ENCODE assay signal across 22 mouse cellular contexts in genomic region chr3:103832426-103832825, GRCm38 (mm10). TPM values are rescaled to one million over a fixed set of nuclear protein-coding genes. Genes with fewer than 3 reads are reported as not detected.
DNase-seq lines count a peak whose midpoint lies in the region; ATAC-seq and TF ChIP-seq lines count a peak whose summit lies in the region.
"Had no signal": no experiment of that assay in that cellular context is flagged by ENCODE, and none has a peak within 500 bp of the region (broad histone marks: within the 10 kb centered on the region; RNA-seq: fewer than 3 reads in every experiment).

Gene Bcl2l15, plus strand, starts transcription at chr3:103832601.

- no peaks in the 10 kb centered on the region for H3K36me3 ChIP-seq in CH12.LX (replicated peaks in 1 of 2; ENCODE audit: control insufficient read depth in 1 of 2, insufficient read depth in 1 of 2, low read length in 1 of 2)
- H3K36me3 ChIP-seq in MEL (ENCODE audit: control insufficient read depth in 1 of 2, insufficient read depth in 2 of 2, low read length in 2 of 2) = peaks cover 0 to 15% of the 10 kb centered on the region in 2 experiments; a peak in 2 of 4 replicates
- H3K36me3 ChIP-seq in intestine, embryonic 15.5 days = no peaks in the 10 kb centered on the region
- no peaks in the 10 kb centered on the region for H3K36me3 ChIP-seq in liver, embryonic 16.5 days (ENCODE audit: control insufficient read depth, insufficient read depth)
- no peaks in the 10 kb centered on the region for H3K36me3 ChIP-seq in forebrain, embryonic 15.5 days
- H3K36me3 ChIP-seq: embryonic facial prominence, embryonic 13.5 days; forebrain, embryonic 10.5 days; limb, embryonic 13.5 days had no signal

- H3K4me3 ChIP-seq in CH12.LX (replicated peaks in 1 of 3; ENCODE audit: low read depth in 2 of 3, low read length in 2 of 3, poor library complexity in 1 of 3) (no peak within 1 kb of the TSS), MEL (ENCODE audit: control insufficient read depth in 1 of 2, insufficient read depth in 1 of 2, low read depth in 2 of 2, low read length in 2 of 2) (no peak within 1 kb of the TSS)
- H3K4me3 ChIP-seq in intestine, embryonic 15.5 days (replicated peaks) = no peak within 1 kb of the TSS
- H3K4me3 ChIP-seq in liver, embryonic 16.5 days (ENCODE audit: low read depth, low read length) = peak within 1 kb of the TSS; percentile 10; the same call in 1 of the 2 replicates
- no peak within 1 kb of the TSS for H3K4me3 ChIP-seq in forebrain, embryonic 15.5 days
- H3K4me3 ChIP-seq: embryonic facial prominence, embryonic 13.5 days; forebrain, embryonic 10.5 days; limb, embryonic 13.5 days; megakaryocyte, embryonic 14.5 days had no signal

- TF ChIP-seq RAD21 in CH12.LX (IDR thresholded peaks at IDR 0.05; ENCODE audit: low read depth, low read length) (no peak), MEL (IDR thresholded peaks at IDR 0.05; ENCODE audit: low read depth, low read length) (no peak)

- TF ChIP-seq EP300 in CH12.LX (IDR thresholded peaks at IDR 0.05; ENCODE audit: low read length) (no peak), MEL (IDR thresholded peaks at IDR 0.05; ENCODE audit: low read depth in 1 of 2, low read length in 2 of 2) (peak; percentile 76 to 80)

- dilution Hi-C loops in CH12.LX (cut with MboI; ENCODE audit: extremely low pct_ligation_motif_present, extremely low pct_unique_long_range_greater_than_20kb, low sequenced_read_pairs) = no loop called here

- no peak within 1 kb of the TSS for H3K4me2 ChIP-seq in CH12.LX (ENCODE audit: insufficient read depth, low read depth, poor library complexity, severe bottlenecking)
- no peak within 1 kb of the TSS for H3K4me2 ChIP-seq in intestine, embryonic 15.5 days (replicated peaks)
- peak within 1 kb of the TSS; percentile 28 for H3K4me2 ChIP-seq in liver, embryonic 16.5 days (ENCODE audit: low read depth, low read length)
- no peak within 1 kb of the TSS for H3K4me2 ChIP-seq in forebrain, embryonic 15.5 days (replicated peaks)
- H3K4me2 ChIP-seq: embryonic facial prominence, embryonic 13.5 days; hindbrain, embryonic 14.5 days; limb, embryonic 13.5 days had no signal

- no peak within 1 kb of the TSS for H3K27ac ChIP-seq in CH12.LX (ENCODE audit: insufficient read depth, low read depth)
- peak within 1 kb of the TSS; percentile 42 for H3K27ac ChIP-seq in MEL (ENCODE audit: control insufficient read depth, low read depth, low read length)
- no peak within 1 kb of the TSS for H3K27ac ChIP-seq in intestine, embryonic 15.5 days
- peak within 1 kb of the TSS; percentile 39; the same call in 1 of the 2 replicates for H3K27ac ChIP-seq in liver, embryonic 16.5 days (ENCODE audit: low read length)
- H3K27ac ChIP-seq in forebrain, embryonic 15.5 days (replicated peaks) = no peak within 1 kb of the TSS
- H3K27ac ChIP-seq: embryonic facial prominence, embryonic 13.5 days; forebrain, embryonic 10.5 days; hindbrain, embryonic 14.5 days; limb, embryonic 13.5 days; stomach, postnatal 0 days had no signal

- in situ Hi-C loops in CH12.LX (cut with MboI; ENCODE audit: low pct_ligation_motif_present, low pct_unique_long_range_greater_than_20kb, low sequenced_read_pairs) = loop anchor here (25.0 kb wide), 1 partner anchor 255 kb away; no protein-coding TSS in a partner anchor

- H3K9me3 ChIP-seq in CH12.LX (replicated peaks; ENCODE audit: low read length) (no peaks in the 10 kb centered on the region), MEL (replicated peaks; ENCODE audit: insufficient read depth, low read length) (no peaks in the 10 kb centered on the region)
- no peaks in the 10 kb centered on the region for H3K9me3 ChIP-seq in intestine, embryonic 15.5 days
- H3K9me3 ChIP-seq in liver, embryonic 16.5 days (replicated peaks; ENCODE audit: control insufficient read depth, low read length) = no peaks in the 10 kb centered on the region
- H3K9me3 ChIP-seq in forebrain, embryonic 15.5 days = no peaks in the 10 kb centered on the region
- H3K9me3 ChIP-seq: embryonic facial prominence, embryonic 13.5 days; forebrain, embryonic 10.5 days; limb, embryonic 13.5 days; megakaryocyte, embryonic 14.5 days had no signal

- ATAC-seq in intestine, embryonic 15.5 days = peak; percentile 44; the same call in 1 of the 2 replicates
- peak; percentile 73 for ATAC-seq in liver, embryonic 16.5 days (ENCODE audit: low read depth)
- ATAC-seq in forebrain, embryonic 15.5 days (replicated peaks) = no peak
- ATAC-seq: CD4-positive, CD25-positive, alpha-beta regulatory T cell, adult 4 months had no signal

- DNase-seq in CH12.LX (ENCODE audit: extremely low read depth) (no peak), MEL (ENCODE audit: low read depth, low spot score) (peak; percentile 28)
- DNase-seq in thymus, postnatal 10 days (ENCODE audit: low spot score in 2 of 2) = no peak
- no peak for DNase-seq in ovary, postnatal 14 days (ENCODE audit: low spot score)
- DNase-seq: adrenal gland, postnatal 10 days; cerebellum, adult 18-20 months; gastrocnemius, postnatal 36 days; kidney, adult 2 months; kidney, postnatal 14 days; thymus, postnatal 14 days had no signal

- TF ChIP-seq POLR2A in CH12.LX (IDR thresholded peaks at IDR 0.05; ENCODE audit: low read depth, low read length) (no peak), MEL (IDR thresholded peaks at IDR 0.05; ENCODE audit: control insufficient read depth in 1 of 2, insufficient read depth in 1 of 2, low read depth in 1 of 2, low read length in 2 of 2, poor library complexity in 1 of 2) (no peak)

- H3K4me1 ChIP-seq in CH12.LX (ENCODE audit: control insufficient read depth in 1 of 2, insufficient read depth in 2 of 2) = peaks cover 11 to 33% of the 10 kb centered on the region in 2 experiments
- peaks cover 6 to 10% of the 10 kb centered on the region in 2 experiments for H3K4me1 ChIP-seq in MEL (ENCODE audit: control insufficient read depth in 1 of 2, insufficient read depth in 2 of 2, low read length in 2 of 2)
- no peaks in the 10 kb centered on the region for H3K4me1 ChIP-seq in intestine, embryonic 15.5 days (replicated peaks)
- peaks cover 12% of the 10 kb centered on the region for H3K4me1 ChIP-seq in liver, embryonic 16.5 days (ENCODE audit: control insufficient read depth, low read depth, low read length)
- no peaks in the 10 kb centered on the region for H3K4me1 ChIP-seq in forebrain, embryonic 15.5 days
- H3K4me1 ChIP-seq: forebrain, embryonic 10.5 days; limb, embryonic 13.5 days had no signal

- H3K79me2 ChIP-seq in CH12.LX (replicated peaks; ENCODE audit: control insufficient read depth, extremely low read depth, insufficient read depth, poor library complexity, severe bottlenecking) (peaks cover 12% of the 10 kb centered on the region), MEL (ENCODE audit: control insufficient read depth, insufficient read depth, low read length, poor library complexity) (no peaks in the 10 kb centered on the region)

- H3K27me3 ChIP-seq in CH12.LX (replicated peaks) = no peaks in the 10 kb centered on the region
- no peaks in the 10 kb centered on the region for H3K27me3 ChIP-seq in MEL (ENCODE audit: control insufficient read depth in 1 of 2, insufficient read depth in 2 of 2, low read length in 2 of 2)
- H3K27me3 ChIP-seq in intestine, embryonic 15.5 days (replicated peaks) = no peaks in the 10 kb centered on the region
- no peaks in the 10 kb centered on the region for H3K27me3 ChIP-seq in liver, embryonic 16.5 days (ENCODE audit: control insufficient read depth, insufficient read depth, low read depth, low read length)
- H3K27me3 ChIP-seq in forebrain, embryonic 15.5 days = no peaks in the 10 kb centered on the region
- H3K27me3 ChIP-seq: embryonic facial prominence, embryonic 13.5 days; limb, embryonic 13.5 days; megakaryocyte, embryonic 14.5 days had no signal

- TF ChIP-seq CTCF in CH12.LX (conservative IDR thresholded peaks at IDR 0.05 in 1 of 2, IDR thresholded peaks at IDR 0.05 in 1 of 2; ENCODE audit: low read depth in 2 of 2, low read length in 2 of 2) (no peak), MEL (IDR thresholded peaks at IDR 0.05 in 2 of 3, conservative IDR thresholded peaks at IDR 0.05 in 1 of 3; ENCODE audit: control insufficient read depth in 1 of 3, insufficient read depth in 1 of 3, low read depth in 2 of 3, low read length in 3 of 3, poor library complexity in 1 of 3, severe bottlenecking in 1 of 3) (no peak)

- no peak within 1 kb of the TSS for H3K9ac ChIP-seq in CH12.LX (ENCODE audit: insufficient read depth, low read depth)
- no peak within 1 kb of the TSS for H3K9ac ChIP-seq in MEL (ENCODE audit: control insufficient read depth, low read depth, low read length, poor library complexity, severe bottlenecking)
- no peak within 1 kb of the TSS for H3K9ac ChIP-seq in intestine, embryonic 15.5 days
- no peak within 1 kb of the TSS for H3K9ac ChIP-seq in liver, embryonic 16.5 days (ENCODE audit: low read depth, low read length)
- no peak within 1 kb of the TSS for H3K9ac ChIP-seq in forebrain, embryonic 15.5 days (replicated peaks)
- H3K9ac ChIP-seq: embryonic facial prominence, embryonic 13.5 days; hindbrain, embryonic 14.5 days; limb, embryonic 13.5 days had no signal

TF ChIP-seq in CH12.LX, 34 proteins besides CTCF, POLR2A, EP300 and RAD21 (continues in another document):
- no peak for TF ChIP-seq ETS1 (conservative IDR thresholded peaks at IDR 0.05; ENCODE audit: low read depth, low read length)
- no peak for TF ChIP-seq GABPA (IDR thresholded peaks at IDR 0.05; ENCODE audit: insufficient replicate concordance, low read depth, low read length)
- no peak for TF ChIP-seq CHD2 (IDR thresholded peaks at IDR 0.05; ENCODE audit: low read length)
- no peak for TF ChIP-seq ELF1 (IDR thresholded peaks at IDR 0.05; ENCODE audit: low read depth, low read length)
- TF ChIP-seq IRF4 (IDR thresholded peaks at IDR 0.05; ENCODE audit: low read depth, low read length) = no peak
- no peak for TF ChIP-seq SIN3A (IDR thresholded peaks at IDR 0.05; ENCODE audit: low read length)

TF ChIP-seq in MEL, 35 proteins besides CTCF, POLR2A, EP300 and RAD21 (continues in another document):
- TF ChIP-seq POLR2AphosphoS2 (IDR thresholded peaks at IDR 0.05; ENCODE audit: low read length) (no peak), USF2 (IDR thresholded peaks at IDR 0.05; ENCODE audit: borderline replicate concordance in 1 of 2, insufficient read depth in 1 of 2, low read depth in 1 of 2, low read length in 2 of 2) (no peak), ELF1 (IDR thresholded peaks at IDR 0.05; ENCODE audit: low read depth, low read length) (no peak), TCF12 (IDR thresholded peaks at IDR 0.05; ENCODE audit: low read depth, low read length) (peak; percentile 65; the same call in 1 of the 2 replicates), USF1 (IDR thresholded peaks at IDR 0.05; ENCODE audit: low read depth, low read length) (no peak)

RNA-seq across cellular contexts. Expression of gene Bcl2l15, which starts in this region (rescaled TPM):
- 12.2 and 19.3 TPM in 2 replicates for total RNA-seq in CH12.LX (2012; rRNA removed)
- 22.4 and 23.0 TPM in 2 replicates for total RNA-seq in CH12.LX (2014; rRNA removed)
- 24.8 and 24.9 TPM in 2 replicates for polyA plus RNA-seq in CH12.LX (2012; ENCODE audit: insufficient read length, low read depth)
- total RNA-seq in MEL (2012; rRNA removed) = not detected in 2 replicates
- polyA plus RNA-seq in MEL (2012; ENCODE audit: insufficient read depth in 1 of 2, insufficient read length in 2 of 2, low read depth in 1 of 2, low replicate concordance in 2 of 2, missing spikeins in 1 of 2) = under 1 TPM in 1 of 2 experiments, not detected in 1; 0.11 TPM
- 4.4 and 9.1 TPM in 2 replicates for polyA plus RNA-seq in intestine, embryonic 15.5 days (2015; fragmentation: Nextera tagmentation; extraction: Ambion mirVana)
- polyA plus RNA-seq in liver, embryonic 16.5 days (2015; fragmentation: Nextera tagmentation; extraction: Ambion mirVana) = 1.5 and 1.7 TPM in 2 replicates
- polyA plus RNA-seq in forebrain, embryonic 15.5 days (2015; fragmentation: Nextera tagmentation; extraction: Ambion mirVana) = 0.11 TPM in 1 of 2 replicates, not detected in the other
- polyA plus RNA-seq: lung, embryonic 16.5 days; neural tube, embryonic 11.5 days had no signal

Comparison
In these comparisons a context has a peak if more than half of its experiments do, and no peak if none do; other contexts are left out.
1. RNA of gene Bcl2l15 (total RNA-seq): 12.2 to 23.0 TPM in CH12.LX; not detected in MEL; every median in the first group is over 10 times any median in the second.
2. Peak in DNase-seq and H3K27ac ChIP-seq in MEL; RNA of the gene not detected or under 1 TPM.
3. Of the 35 proteins assayed by ChIP-seq in both MEL and CH12.LX: peak only in MEL: EP300, MEF2A and TCF12; only in CH12.LX: none; in both: none; in neither: 32.